Mouse (Mus musculus): ENCODE data around the gene Eif4e. TPM values are rescaled to one million over a fixed set of nuclear protein-coding genes. Genes with fewer than 3 reads are reported as not detected.
A peak's percentile ranks its signal among the peaks of the same experiment; 100 is the strongest.
"Not testable (repeated sequence)": the region's sequence is repeated elsewhere in the genome, so short reads cannot be mapped to it uniquely, and the experiment has no call there.

Eif4e gene
- polyA plus RNA-seq, 1 experiment from 2014 or later = 134 TPM

DNA sequence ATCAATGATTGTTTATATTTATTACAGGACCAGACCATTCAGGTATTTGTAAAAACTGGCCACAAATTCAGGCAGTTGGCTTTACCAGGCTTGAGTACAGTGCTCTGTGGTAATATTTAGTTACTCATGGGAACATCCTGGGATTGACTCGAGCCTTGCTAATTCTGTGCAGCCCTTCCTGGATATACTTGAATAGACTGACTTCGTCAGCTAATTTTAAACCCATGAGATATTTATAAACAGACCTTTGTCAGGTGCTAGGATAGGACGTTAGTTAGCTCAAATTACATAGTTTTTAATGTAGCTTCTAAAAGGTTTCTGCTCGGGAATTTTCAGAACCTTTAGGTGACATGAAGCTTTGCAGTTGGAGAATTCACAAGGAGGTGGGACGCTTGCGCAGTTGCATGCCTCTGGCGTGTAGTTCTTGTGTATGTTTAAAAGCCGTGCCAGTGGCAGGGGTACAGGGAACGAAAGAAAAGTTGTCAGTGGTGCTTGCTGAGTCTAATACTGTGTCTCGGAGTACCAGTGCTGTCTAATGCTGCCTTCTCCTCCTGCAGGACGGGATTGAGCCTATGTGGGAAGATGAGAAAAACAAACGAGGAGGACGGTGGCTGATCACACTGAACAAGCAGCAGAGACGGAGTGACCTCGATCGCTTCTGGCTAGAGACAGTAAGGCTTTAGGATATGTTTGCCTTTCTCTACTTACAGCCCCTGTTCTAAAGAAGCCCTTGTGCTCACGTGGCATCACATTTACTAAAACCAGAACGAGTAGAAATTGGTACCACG, 24.6 kb downstream of the Eif4e start:
- no peak overlapping the region for H3K4me2 ChIP-seq (replicated peaks; ENCODE audit: low read depth)
- 0 out of 2 replicates have a peak overlapping the region, but pooled peaks have one; percentile 46 for H3K27ac ChIP-seq (ENCODE audit: low read depth, low read length)
- WGBS = 86% methylated on average over 19 of the region's 19 CpGs
- no peaks in the 10 kb centered on the region for H3K9me3 ChIP-seq (ENCODE audit: control insufficient read depth)
- H3K9ac ChIP-seq (ENCODE audit: low read depth, low read length) = no peak overlapping the region
- H3K27me3 ChIP-seq (replicated peaks; ENCODE audit: control insufficient read depth, insufficient read depth, low read length) = no peaks in the 10 kb centered on the region
- peaks cover 41% of the 10 kb centered on the region for H3K36me3 ChIP-seq (ENCODE audit: control insufficient read depth, insufficient read depth)
- no peaks in the 10 kb centered on the region for H3K4me1 ChIP-seq (replicated peaks; ENCODE audit: control insufficient read depth, insufficient read depth, low read length)
- H3K4me3 ChIP-seq (ENCODE audit: low read depth, low read length) = no peak overlapping the region
- TF ChIP-seq CTCF (IDR thresholded peaks at IDR 0.05; ENCODE audit: low read depth) = no peak
- ATAC-seq = no peak

DNA sequence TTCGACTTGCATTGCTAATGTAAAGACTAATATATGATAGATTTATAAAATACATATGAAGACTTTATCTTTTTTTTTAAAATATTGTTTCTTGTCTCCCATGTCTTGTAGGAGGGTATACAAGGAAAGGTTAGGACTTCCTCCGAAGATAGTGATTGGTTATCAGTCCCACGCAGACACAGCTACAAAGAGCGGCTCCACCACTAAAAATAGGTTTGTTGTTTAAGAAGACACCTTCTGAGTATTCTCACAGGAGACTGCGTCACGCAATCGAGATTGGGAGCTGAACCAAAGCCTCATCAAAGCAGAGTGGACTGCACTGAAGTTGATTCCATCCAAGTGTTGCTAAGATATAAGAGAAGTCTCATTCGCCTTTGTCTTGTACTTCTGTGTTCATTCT, 29.3 kb downstream of the Eif4e start:
- not testable (repeated sequence) for ATAC-seq; H3K4me3 ChIP-seq (ENCODE audit: low read depth, low read length); H3K9ac ChIP-seq (ENCODE audit: low read depth, low read length); H3K27ac ChIP-seq (ENCODE audit: low read depth, low read length); H3K4me1 ChIP-seq (replicated peaks; ENCODE audit: control insufficient read depth, insufficient read depth, low read length); H3K9me3 ChIP-seq (ENCODE audit: control insufficient read depth); H3K4me2 ChIP-seq (replicated peaks; ENCODE audit: low read depth); H3K27me3 ChIP-seq (replicated peaks; ENCODE audit: control insufficient read depth, insufficient read depth, low read length)
- H3K36me3 ChIP-seq (ENCODE audit: control insufficient read depth, insufficient read depth) = peaks cover 49% of the 10 kb centered on the region
- 97% methylated on average over 8 of the region's 8 CpGs for WGBS

DNA sequence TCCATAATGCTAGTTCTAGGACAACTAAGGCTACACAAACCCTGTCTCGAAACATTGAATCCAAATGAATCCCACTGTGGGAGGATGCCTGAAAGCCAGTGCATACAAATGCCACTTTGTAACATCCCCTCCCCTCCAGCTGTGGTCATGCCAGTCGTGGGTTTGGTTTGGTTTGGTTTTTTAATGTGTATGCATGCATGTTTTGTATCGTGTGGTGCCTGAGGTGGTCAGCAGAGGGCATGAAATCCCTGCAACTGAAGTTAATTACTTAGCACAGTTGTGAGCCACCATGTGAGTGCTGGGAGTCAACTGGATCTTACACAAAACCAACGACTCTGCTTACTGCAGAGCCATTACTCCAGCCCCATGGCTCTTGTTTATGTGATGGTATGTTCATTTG, 32.5 kb downstream of the Eif4e start:
- Histone ChIP-seq H3K9me3 (ENCODE audit: control insufficient read depth) (no peaks in the 10 kb centered on the region), H3K4me3 (ENCODE audit: low read depth, low read length) (no peak overlapping the region), H3K36me3 (ENCODE audit: control insufficient read depth, insufficient read depth) (peaks cover 25% of the 10 kb centered on the region), H3K4me2 (replicated peaks; ENCODE audit: low read depth) (no peak overlapping the region), H3K9ac (ENCODE audit: low read depth, low read length) (no peak overlapping the region), H3K27ac (ENCODE audit: low read depth, low read length) (no peak overlapping the region), H3K4me1 (replicated peaks; ENCODE audit: control insufficient read depth, insufficient read depth, low read length) (0 out of 2 replicates have a peak, but pooled peaks cover 2% of the 10 kb centered on the region), H3K27me3 (replicated peaks; ENCODE audit: control insufficient read depth, insufficient read depth, low read length) (no peaks in the 10 kb centered on the region)
- no peak for ATAC-seq
- TF ChIP-seq CTCF (IDR thresholded peaks at IDR 0.05; ENCODE audit: low read depth) = peak; percentile 66
- WGBS = 66% methylated on average over 4 of the region's 4 CpGs

DNA sequence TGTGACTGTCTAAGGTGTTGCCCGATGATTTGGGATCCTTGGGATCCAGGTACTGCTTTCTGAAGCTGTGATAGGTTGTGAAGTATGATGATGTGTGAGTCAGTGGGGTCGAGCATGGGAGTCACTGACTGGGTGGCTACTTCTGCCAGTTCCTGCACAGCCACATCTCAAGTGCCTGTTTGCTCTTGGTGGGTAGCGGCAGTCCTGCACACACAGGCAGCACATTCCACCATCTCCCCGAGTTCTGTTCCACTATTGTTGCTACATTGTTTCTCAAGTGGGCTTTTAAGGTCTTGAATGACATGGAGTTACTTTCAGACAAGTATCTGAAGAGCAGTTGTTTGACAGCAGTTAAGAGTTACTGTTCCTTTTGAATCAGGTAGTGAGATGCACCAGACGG, 34.3 kb downstream of the Eif4e start:
- Histone ChIP-seq H3K27ac (ENCODE audit: low read depth, low read length) (no peak overlapping the region), H3K27me3 (replicated peaks; ENCODE audit: control insufficient read depth, insufficient read depth, low read length) (no peaks in the 10 kb centered on the region), H3K9ac (ENCODE audit: low read depth, low read length) (no peak overlapping the region), H3K4me2 (replicated peaks; ENCODE audit: low read depth) (no peak overlapping the region), H3K9me3 (ENCODE audit: control insufficient read depth) (no peaks in the 10 kb centered on the region), H3K4me3 (ENCODE audit: low read depth, low read length) (no peak overlapping the region), H3K36me3 (ENCODE audit: control insufficient read depth, insufficient read depth) (peaks cover 16% of the 10 kb centered on the region), H3K4me1 (replicated peaks; ENCODE audit: control insufficient read depth, insufficient read depth, low read length) (0 out of 2 replicates have a peak, but pooled peaks cover 2% of the 10 kb centered on the region)
- no peak for TF ChIP-seq CTCF (IDR thresholded peaks at IDR 0.05; ENCODE audit: low read depth)
- WGBS = 87% methylated on average over 5 of the region's 5 CpGs
- ATAC-seq = no peak

DNA sequence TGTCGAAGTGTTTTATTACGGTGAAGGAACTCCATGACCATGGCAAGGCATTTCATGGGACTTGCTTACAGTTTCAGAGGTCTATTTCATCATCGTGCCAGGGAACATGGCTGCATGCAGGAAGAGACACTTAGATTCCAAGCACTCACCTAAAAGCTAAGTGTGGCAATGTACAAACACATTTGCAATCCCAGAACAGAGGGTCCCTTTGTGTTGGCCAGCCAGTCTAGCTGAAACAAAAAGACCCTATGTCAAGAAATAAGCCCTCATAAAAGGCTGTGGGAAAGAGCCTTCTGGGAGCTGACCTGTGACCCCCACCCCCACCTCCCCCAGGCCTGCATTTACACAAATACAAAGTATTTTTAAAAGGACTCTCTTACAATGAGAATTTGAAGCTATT, 34.9 kb downstream of the Eif4e start:
- H3K36me3 ChIP-seq (ENCODE audit: control insufficient read depth, insufficient read depth) = peaks cover 11% of the 10 kb centered on the region
- no peak overlapping the region for H3K9ac ChIP-seq (ENCODE audit: low read depth, low read length)
- H3K4me1 ChIP-seq (replicated peaks; ENCODE audit: control insufficient read depth, insufficient read depth, low read length) = 0 out of 2 replicates have a peak, but pooled peaks cover 2% of the 10 kb centered on the region
- H3K4me2 ChIP-seq (replicated peaks; ENCODE audit: low read depth) = no peak overlapping the region
- H3K4me3 ChIP-seq (ENCODE audit: low read depth, low read length) = no peak overlapping the region
- no peak overlapping the region for H3K27ac ChIP-seq (ENCODE audit: low read depth, low read length)
- 95% methylated on average over 3 of the region's 3 CpGs for WGBS
- H3K9me3 ChIP-seq (ENCODE audit: control insufficient read depth) = no peaks in the 10 kb centered on the region
- H3K27me3 ChIP-seq (replicated peaks; ENCODE audit: control insufficient read depth, insufficient read depth, low read length) = no peaks in the 10 kb centered on the region
- no peak for ATAC-seq
- TF ChIP-seq CTCF (IDR thresholded peaks at IDR 0.05; ENCODE audit: low read depth) = no peak

DNA sequence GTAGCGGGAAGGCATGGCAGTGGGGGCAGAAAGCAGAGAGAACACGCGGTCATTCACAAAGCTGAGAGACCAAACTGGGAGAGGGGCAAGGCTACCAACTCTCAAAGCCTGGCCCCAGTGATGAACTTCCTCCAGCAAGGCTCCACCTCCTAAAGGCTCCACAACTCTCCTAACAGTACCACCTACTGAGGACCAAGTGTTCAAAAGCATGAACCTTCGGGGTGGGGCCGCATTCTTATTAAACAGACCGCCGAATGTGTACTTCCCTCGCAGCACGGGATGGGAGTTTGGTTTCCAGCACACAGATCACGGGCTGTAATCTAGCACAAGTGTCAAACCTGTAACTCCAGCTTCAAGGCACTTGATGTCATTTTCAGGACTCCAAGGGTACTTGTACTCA, 52.9 kb downstream of the Eif4e start:
- 87% methylated on average over 10 of the region's 10 CpGs for WGBS
- H3K4me1 ChIP-seq (replicated peaks; ENCODE audit: control insufficient read depth, insufficient read depth, low read length) = no peaks in the 10 kb centered on the region
- no peak for TF ChIP-seq CTCF (IDR thresholded peaks at IDR 0.05; ENCODE audit: low read depth)
- H3K9me3 ChIP-seq (ENCODE audit: control insufficient read depth) = no peaks in the 10 kb centered on the region; the same call in 1 of the 2 replicates
- no peak for ATAC-seq
- H3K27ac ChIP-seq (ENCODE audit: low read depth, low read length) = no peak overlapping the region
- H3K27me3 ChIP-seq (replicated peaks; ENCODE audit: control insufficient read depth, insufficient read depth, low read length) = no peaks in the 10 kb centered on the region
- H3K4me3 ChIP-seq (ENCODE audit: low read depth, low read length) = no peak overlapping the region
- H3K4me2 ChIP-seq (replicated peaks; ENCODE audit: low read depth) = no peak overlapping the region
- H3K36me3 ChIP-seq (ENCODE audit: control insufficient read depth, insufficient read depth) = no peaks in the 10 kb centered on the region
- H3K9ac ChIP-seq (ENCODE audit: low read depth, low read length) = no peak overlapping the region

Data from intestine, postnatal 0 days (tissue).